8 mouse cellular contexts compared by ENCODE assay signal in genomic region chr19:37419613-37420012, GRCm38 (mm10). TPM values are rescaled to one million over a fixed set of nuclear protein-coding genes. Genes with fewer than 3 reads are reported as not detected.
DNase-seq lines count a peak whose midpoint lies in the region; ATAC-seq and TF ChIP-seq lines count a peak whose summit lies in the region.

No protein-coding gene starts in this region.

- WGBS in kidney, embryonic 14.5 days = 44% methylated on average over 3 of the region's 3 CpGs

- H3K9ac ChIP-seq in kidney, embryonic 14.5 days (ENCODE audit: low read depth, low read length) = no peak overlapping the region
- no peak overlapping the region for H3K9ac ChIP-seq in CH12.LX (ENCODE audit: insufficient read depth, low read depth)

- TF ChIP-seq POLR2A in CH12.LX (IDR thresholded peaks at IDR 0.05; ENCODE audit: low read depth, low read length) = no peak

- H3K36me3 ChIP-seq in kidney, embryonic 14.5 days (ENCODE audit: control insufficient read depth, insufficient read depth, low read length) = peaks cover 72% of the 10 kb centered on the region
- peaks cover 43 to 77% of the 10 kb centered on the region in 2 experiments for H3K36me3 ChIP-seq in CH12.LX (replicated peaks in 1 of 2; ENCODE audit: control insufficient read depth in 1 of 2, insufficient read depth in 1 of 2, low read length in 1 of 2)

- no peak for ATAC-seq in kidney, embryonic 14.5 days (ENCODE audit: low FRiP score, low TSS enrichment)

- H3K27ac ChIP-seq in kidney, embryonic 14.5 days (ENCODE audit: low read depth, low read length) = no peak overlapping the region
- no peak overlapping the region for H3K27ac ChIP-seq in CH12.LX (ENCODE audit: insufficient read depth, low read depth)

- H3K4me2 ChIP-seq in kidney, embryonic 14.5 days (replicated peaks; ENCODE audit: low read depth, low read length) = no peak overlapping the region
- H3K4me2 ChIP-seq in CH12.LX (ENCODE audit: insufficient read depth, low read depth, poor library complexity, severe bottlenecking) = no peak overlapping the region

- TF ChIP-seq CTCF in CH12.LX (conservative IDR thresholded peaks at IDR 0.05 in 1 of 2, IDR thresholded peaks at IDR 0.05 in 1 of 2; ENCODE audit: low read depth in 2 of 2, low read length in 2 of 2) = peak; percentile 62 to 88

- no peaks in the 10 kb centered on the region for H3K27me3 ChIP-seq in kidney, embryonic 14.5 days (ENCODE audit: control insufficient read depth, insufficient read depth, low read length)
- no peaks in the 10 kb centered on the region for H3K27me3 ChIP-seq in CH12.LX (replicated peaks)

- no peak overlapping the region for H3K4me3 ChIP-seq in kidney, embryonic 14.5 days (ENCODE audit: low read length)
- H3K4me3 ChIP-seq in CH12.LX (replicated peaks in 1 of 3; ENCODE audit: low read depth in 2 of 3, low read length in 2 of 3, poor library complexity in 1 of 3) = no peak overlapping the region

- DNase-seq in kidney, adult 11 months = peak; percentile 31
- peak; percentile 88 for DNase-seq in CH12.LX (ENCODE audit: extremely low read depth)
- peak; percentile 73 for DNase-seq in adrenal gland, postnatal 10 days
- peak; percentile 21 for DNase-seq in fat pad, adult 2 months (ENCODE audit: extremely low read depth, low read depth, low spot score)
- peak; percentile 28 to 41 for DNase-seq in layer of hippocampus, postnatal 10 days (ENCODE audit: low spot score in 2 of 2)
- DNase-seq in retina, embryonic 14.5 days (ENCODE audit: low spot score) = peak; percentile 81
- DNase-seq in neural tube, embryonic 10.5 days (ENCODE audit: extremely low spot score, low spot score) = no peak

- in situ Hi-C loops in CH12.LX (cut with MboI; ENCODE audit: low pct_ligation_motif_present, low pct_unique_long_range_greater_than_20kb, low sequenced_read_pairs) = no loop called here

- dilution Hi-C loops in CH12.LX (cut with MboI; ENCODE audit: extremely low pct_ligation_motif_present, extremely low pct_unique_long_range_greater_than_20kb, low sequenced_read_pairs) = no loop called here

- no peaks in the 10 kb centered on the region for H3K79me2 ChIP-seq in CH12.LX (replicated peaks; ENCODE audit: control insufficient read depth, extremely low read depth, insufficient read depth, poor library complexity, severe bottlenecking)

- H3K4me1 ChIP-seq in kidney, embryonic 14.5 days (ENCODE audit: control insufficient read depth, insufficient read depth, low read length) = no peaks in the 10 kb centered on the region
- no peaks in the 10 kb centered on the region for H3K4me1 ChIP-seq in CH12.LX (ENCODE audit: control insufficient read depth in 1 of 2, insufficient read depth in 2 of 2)

- TF ChIP-seq EP300 in CH12.LX (IDR thresholded peaks at IDR 0.05; ENCODE audit: low read length) = no peak

- H3K9me3 ChIP-seq in kidney, embryonic 14.5 days (ENCODE audit: control insufficient read depth, low read length) = no peaks in the 10 kb centered on the region
- no peaks in the 10 kb centered on the region for H3K9me3 ChIP-seq in CH12.LX (replicated peaks; ENCODE audit: low read length)

- TF ChIP-seq RAD21 in CH12.LX (IDR thresholded peaks at IDR 0.05; ENCODE audit: low read depth, low read length) = peak; percentile 63

TF ChIP-seq in CH12.LX, 34 proteins besides CTCF, POLR2A, EP300 and RAD21:
- TF ChIP-seq KAT2A (IDR thresholded peaks at IDR 0.05; ENCODE audit: insufficient replicate concordance, low read length) = no peak
- no peak for TF ChIP-seq USF2 (conservative IDR thresholded peaks at IDR 0.05; ENCODE audit: low read depth, low read length)
- TF ChIP-seq ETS1 (conservative IDR thresholded peaks at IDR 0.05; ENCODE audit: low read depth, low read length) = no peak
- TF ChIP-seq SMC3 (IDR thresholded peaks at IDR 0.05; ENCODE audit: low read depth, low read length) = peak; percentile 81
- no peak for TF ChIP-seq ELF1 (IDR thresholded peaks at IDR 0.05; ENCODE audit: low read depth, low read length)
- TF ChIP-seq E2F4 (IDR thresholded peaks at IDR 0.05; ENCODE audit: insufficient replicate concordance, low read depth, low read length) = no peak
- 0 out of 2 replicates have a peak, but pooled peaks have one; percentile 26 for TF ChIP-seq TBP (conservative IDR thresholded peaks at IDR 0.05; ENCODE audit: low read depth, low read length)
- TF ChIP-seq MAX (IDR thresholded peaks at IDR 0.05; ENCODE audit: low read length) = no peak
- no peak for TF ChIP-seq ZMIZ1 (IDR thresholded peaks at IDR 0.05; ENCODE audit: low read depth, low read length)
- no peak for TF ChIP-seq NRF1 (IDR thresholded peaks at IDR 0.05; ENCODE audit: low read depth, low read length)
- no peak for TF ChIP-seq MAZ (IDR thresholded peaks at IDR 0.05; ENCODE audit: low read depth, low read length)

RNA-seq across cellular contexts. Expression of gene Hhex, which starts 15.0 kb away (rescaled TPM):
- polyA plus RNA-seq in kidney, embryonic 14.5 days (2014; fragmentation: Nextera tagmentation; extraction: Ambion mirVana) = 11.5 and 11.6 TPM in 2 replicates
- 7.3 and 7.6 TPM in 2 replicates for total RNA-seq in CH12.LX (2012; rRNA removed)
- 9.1 and 11.0 TPM in 2 replicates for total RNA-seq in CH12.LX (2014; rRNA removed)
- 40.2 and 42.0 TPM in 2 replicates for polyA plus RNA-seq in CH12.LX (2012; ENCODE audit: insufficient read length, low read depth)
- 10 to 100 TPM; 19.8 to 26.7 TPM for total RNA-seq in adrenal gland, postnatal 10 days (2021)
- 1 to 10 TPM; 2.3 to 3.5 TPM for total RNA-seq in layer of hippocampus, postnatal 10 days (2021)

RNA-seq across cellular contexts. Expression of gene Kif11, which starts 43.4 kb away (rescaled TPM):
- 49.4 and 79.4 TPM in 2 replicates for polyA plus RNA-seq in kidney, embryonic 14.5 days (2014; fragmentation: Nextera tagmentation; extraction: Ambion mirVana)
- 61.7 and 66.1 TPM in 2 replicates for total RNA-seq in CH12.LX (2012; rRNA removed)
- 144 and 158 TPM in 2 replicates for total RNA-seq in CH12.LX (2014; rRNA removed)
- polyA plus RNA-seq in CH12.LX (2012; ENCODE audit: insufficient read length, low read depth) = 67.8 and 69.6 TPM in 2 replicates
- 10 to 100 TPM; 12.2 to 15.0 TPM for total RNA-seq in adrenal gland, postnatal 10 days (2021)
- 1 to 10 TPM; 4.5 to 5.1 TPM for total RNA-seq in layer of hippocampus, postnatal 10 days (2021)
